8 mouse cellular contexts compared by ENCODE assay signal in genomic region chr7:45015344-45015956, GRCm38 (mm10). TPM values are rescaled to one million over a fixed set of nuclear protein-coding genes. Genes with fewer than 3 reads are reported as not detected.
DNase-seq lines count a peak whose midpoint lies in the region; ATAC-seq and TF ChIP-seq lines count a peak whose summit lies in the region.

No protein-coding gene starts in this region.

- no peak for TF ChIP-seq CTCF in layer of hippocampus, adult 2 months (conservative IDR thresholded peaks at IDR 0.05)
- no peak for TF ChIP-seq CTCF in midbrain, postnatal 0 days (IDR thresholded peaks at IDR 0.05)

- peak overlapping the region; percentile 90 for H3K4me3 ChIP-seq in layer of hippocampus, adult 2 months
- H3K4me3 ChIP-seq in embryonic facial prominence, embryonic 10.5 days, result peak overlapping the region; percentile 98
- H3K4me3 ChIP-seq in intestine, embryonic 15.5 days (replicated peaks), result peak overlapping the region; percentile 83
- peak overlapping the region; percentile 84 for H3K4me3 ChIP-seq in midbrain, postnatal 0 days (ENCODE audit: low read depth, low read length)

- peak overlapping the region; percentile 93 for H3K27ac ChIP-seq in layer of hippocampus, adult 2 months
- H3K27ac ChIP-seq in embryonic facial prominence, embryonic 10.5 days (replicated peaks), result peak overlapping the region; percentile 96
- H3K27ac ChIP-seq in intestine, embryonic 15.5 days, result peak overlapping the region; percentile 91
- peak overlapping the region; percentile 80 for H3K27ac ChIP-seq in midbrain, postnatal 0 days (ENCODE audit: low read depth, low read length)

- H3K36me3 ChIP-seq in embryonic facial prominence, embryonic 10.5 days (replicated peaks), result peaks cover 40% of the 10 kb centered on the region
- H3K36me3 ChIP-seq in intestine, embryonic 15.5 days, result peaks cover 23% of the 10 kb centered on the region
- H3K36me3 ChIP-seq in midbrain, postnatal 0 days (ENCODE audit: insufficient read depth, low read length), result peaks cover 24% of the 10 kb centered on the region

- H3K27me3 ChIP-seq in embryonic facial prominence, embryonic 10.5 days (replicated peaks; ENCODE audit: low read depth, poor library complexity, severe bottlenecking), result peaks cover 15% of the 10 kb centered on the region; the same call in 1 of the 2 replicates
- no peaks in the 10 kb centered on the region for H3K27me3 ChIP-seq in intestine, embryonic 15.5 days (replicated peaks)
- H3K27me3 ChIP-seq in midbrain, postnatal 0 days (ENCODE audit: insufficient read depth, low read length), result no peaks in the 10 kb centered on the region

- peak overlapping the region; percentile 95 for H3K9ac ChIP-seq in intestine, embryonic 15.5 days
- H3K9ac ChIP-seq in midbrain, postnatal 0 days (replicated peaks; ENCODE audit: low read length, poor library complexity, severe bottlenecking), result peak overlapping the region; percentile 96

- H3K4me1 ChIP-seq in embryonic facial prominence, embryonic 10.5 days, result peaks cover 47% of the 10 kb centered on the region
- H3K4me1 ChIP-seq in intestine, embryonic 15.5 days (replicated peaks), result peaks cover 23% of the 10 kb centered on the region
- peaks cover 10% of the 10 kb centered on the region; the same call in 1 of the 2 replicates for H3K4me1 ChIP-seq in midbrain, postnatal 0 days (ENCODE audit: insufficient read depth, low read length)

- DNase-seq in layer of hippocampus, adult 2 months (ENCODE audit: low spot score in 2 of 2), result no peak
- DNase-seq in layer of hippocampus, adult 9-10 months (ENCODE audit: low spot score), result no peak
- no peak for DNase-seq in embryonic facial prominence, embryonic 10.5 days (ENCODE audit: low spot score)
- no peak for DNase-seq in midbrain, postnatal 0 days (ENCODE audit: low spot score)
- no peak for DNase-seq in cerebellum, postnatal 36 days
- no peak for DNase-seq in urinary bladder, adult 2 months (ENCODE audit: low spot score)
- no peak for DNase-seq in right cerebral cortex, postnatal 14 days

- WGBS in embryonic facial prominence, embryonic 10.5 days, result 2% methylated on average over 20 of the region's 20 CpGs
- under 1% methylated on average over 20 of the region's 20 CpGs for WGBS in intestine, embryonic 15.5 days
- WGBS in midbrain, postnatal 0 days, result 3% methylated on average over 12 of the region's 20 CpGs

- peak overlapping the region; percentile 68 for H3K4me2 ChIP-seq in intestine, embryonic 15.5 days (replicated peaks)
- H3K4me2 ChIP-seq in midbrain, postnatal 0 days (ENCODE audit: low read depth, low read length, poor library complexity, severe bottlenecking), result peak overlapping the region; percentile 66

- ATAC-seq in intestine, embryonic 15.5 days, result no peak
- no peak for ATAC-seq in midbrain, postnatal 0 days (ENCODE audit: low FRiP score)

- no peaks in the 10 kb centered on the region for H3K9me3 ChIP-seq in embryonic facial prominence, embryonic 10.5 days
- H3K9me3 ChIP-seq in intestine, embryonic 15.5 days, result no peaks in the 10 kb centered on the region
- no peaks in the 10 kb centered on the region for H3K9me3 ChIP-seq in midbrain, postnatal 0 days (ENCODE audit: low read length)

RNA-seq across cellular contexts. Expression of gene Scaf1, which starts 0.7 kb away (rescaled TPM):
- total RNA-seq in layer of hippocampus, adult 2 months (2021), result 100 to 1,000 TPM; 166 to 168 TPM
- polyA plus RNA-seq in embryonic facial prominence, embryonic 10.5 days (2016; fragmentation: Nextera tagmentation; extraction: Ambion mirVana), result 46.2 and 47.9 TPM in 2 replicates
- 32.0 and 33.6 TPM in 2 replicates for polyA plus RNA-seq in intestine, embryonic 15.5 days (2015; fragmentation: Nextera tagmentation; extraction: Ambion mirVana)
- 86.5 and 90.9 TPM in 2 replicates for total RNA-seq in midbrain, postnatal 0 days (2014; rRNA removed)
- 49.0 and 53.3 TPM in 2 replicates for polyA plus RNA-seq in midbrain, postnatal 0 days (2015; fragmentation: Nextera tagmentation; extraction: Ambion mirVana)
- 58.4 and 63.5 TPM in 2 replicates for polyA plus RNA-seq in urinary bladder, adult 2 months (2012; rRNA removed)

RNA-seq across cellular contexts. Expression of gene Rras, which starts 2.3 kb away (rescaled TPM):
- total RNA-seq in layer of hippocampus, adult 2 months (2021), result 10 to 100 TPM; 12.4 to 13.1 TPM
- polyA plus RNA-seq in embryonic facial prominence, embryonic 10.5 days (2016; fragmentation: Nextera tagmentation; extraction: Ambion mirVana), result 18.8 and 20.3 TPM in 2 replicates
- 57.6 and 61.0 TPM in 2 replicates for polyA plus RNA-seq in intestine, embryonic 15.5 days (2015; fragmentation: Nextera tagmentation; extraction: Ambion mirVana)
- 7.3 and 7.9 TPM in 2 replicates for total RNA-seq in midbrain, postnatal 0 days (2014; rRNA removed)
- polyA plus RNA-seq in midbrain, postnatal 0 days (2015; fragmentation: Nextera tagmentation; extraction: Ambion mirVana), result 11.9 and 14.0 TPM in 2 replicates
- 383 and 414 TPM in 2 replicates for polyA plus RNA-seq in urinary bladder, adult 2 months (2012; rRNA removed)

RNA-seq across cellular contexts. Expression of gene Bcl2l12, which starts 16.9 kb away (rescaled TPM):
- 1 to 10 TPM; 2.5 to 3.7 TPM for total RNA-seq in layer of hippocampus, adult 2 months (2021)
- polyA plus RNA-seq in embryonic facial prominence, embryonic 10.5 days (2016; fragmentation: Nextera tagmentation; extraction: Ambion mirVana), result 87.0 and 90.7 TPM in 2 replicates
- 37.3 and 43.6 TPM in 2 replicates for polyA plus RNA-seq in intestine, embryonic 15.5 days (2015; fragmentation: Nextera tagmentation; extraction: Ambion mirVana)
- total RNA-seq in midbrain, postnatal 0 days (2014; rRNA removed), result 7.8 and 11.4 TPM in 2 replicates
- 5.9 and 8.4 TPM in 2 replicates for polyA plus RNA-seq in midbrain, postnatal 0 days (2015; fragmentation: Nextera tagmentation; extraction: Ambion mirVana)
- 28.6 and 34.8 TPM in 2 replicates for polyA plus RNA-seq in urinary bladder, adult 2 months (2012; rRNA removed)

RNA-seq across cellular contexts. Expression of gene Irf3, which starts 18.0 kb away (rescaled TPM):
- total RNA-seq in layer of hippocampus, adult 2 months (2021), result 10 to 100 TPM; 38.4 to 42.7 TPM
- polyA plus RNA-seq in embryonic facial prominence, embryonic 10.5 days (2016; fragmentation: Nextera tagmentation; extraction: Ambion mirVana), result 70.3 and 77.5 TPM in 2 replicates
- 89.9 and 99.6 TPM in 2 replicates for polyA plus RNA-seq in intestine, embryonic 15.5 days (2015; fragmentation: Nextera tagmentation; extraction: Ambion mirVana)
- total RNA-seq in midbrain, postnatal 0 days (2014; rRNA removed), result 37.2 and 40.6 TPM in 2 replicates
- polyA plus RNA-seq in midbrain, postnatal 0 days (2015; fragmentation: Nextera tagmentation; extraction: Ambion mirVana), result 25.6 and 25.9 TPM in 2 replicates
- polyA plus RNA-seq in urinary bladder, adult 2 months (2012; rRNA removed), result 133 and 171 TPM in 2 replicates

RNA-seq across cellular contexts. Expression of gene Prmt1, which starts 29.1 kb away (rescaled TPM):
- total RNA-seq in layer of hippocampus, adult 2 months (2021), result 100 to 1,000 TPM; 165 to 171 TPM
- 968 and 991 TPM in 2 replicates for polyA plus RNA-seq in embryonic facial prominence, embryonic 10.5 days (2016; fragmentation: Nextera tagmentation; extraction: Ambion mirVana)
- 449 and 456 TPM in 2 replicates for polyA plus RNA-seq in intestine, embryonic 15.5 days (2015; fragmentation: Nextera tagmentation; extraction: Ambion mirVana)
- total RNA-seq in midbrain, postnatal 0 days (2014; rRNA removed), result 218 and 285 TPM in 2 replicates
- 580 and 583 TPM in 2 replicates for polyA plus RNA-seq in midbrain, postnatal 0 days (2015; fragmentation: Nextera tagmentation; extraction: Ambion mirVana)
- 183 and 244 TPM in 2 replicates for polyA plus RNA-seq in urinary bladder, adult 2 months (2012; rRNA removed)
